Mouse (Mus musculus): ENCODE results near the gene Rab40c. TPM values are rescaled to one million over a fixed set of nuclear protein-coding genes. Genes with fewer than 3 reads are reported as not detected.

The Rab40c gene
- polyA plus RNA-seq, 1 experiment from 2014 or later: 30.9 TPM

GRCm38 (mm10) chr17:25955736-25956135, 36.2 kb upstream of the Rab40c start:
- H3K4me3 ChIP-seq (replicated peaks): no peak overlapping the region
- no peak for ATAC-seq (replicated peaks; ENCODE audit: low FRiP score)
- peaks cover 35% of the 10 kb centered on the region for H3K27me3 ChIP-seq
- H3K9me3 ChIP-seq (replicated peaks): no peaks in the 10 kb centered on the region
- no peak overlapping the region for H3K4me2 ChIP-seq
- no peak overlapping the region for H3K27ac ChIP-seq
- WGBS: 31% methylated on average over 3 of the region's 3 CpGs
- no peak overlapping the region for H3K9ac ChIP-seq
- peaks cover 29% of the 10 kb centered on the region for H3K36me3 ChIP-seq
- H3K4me1 ChIP-seq: peaks cover 16% of the 10 kb centered on the region

DNA sequence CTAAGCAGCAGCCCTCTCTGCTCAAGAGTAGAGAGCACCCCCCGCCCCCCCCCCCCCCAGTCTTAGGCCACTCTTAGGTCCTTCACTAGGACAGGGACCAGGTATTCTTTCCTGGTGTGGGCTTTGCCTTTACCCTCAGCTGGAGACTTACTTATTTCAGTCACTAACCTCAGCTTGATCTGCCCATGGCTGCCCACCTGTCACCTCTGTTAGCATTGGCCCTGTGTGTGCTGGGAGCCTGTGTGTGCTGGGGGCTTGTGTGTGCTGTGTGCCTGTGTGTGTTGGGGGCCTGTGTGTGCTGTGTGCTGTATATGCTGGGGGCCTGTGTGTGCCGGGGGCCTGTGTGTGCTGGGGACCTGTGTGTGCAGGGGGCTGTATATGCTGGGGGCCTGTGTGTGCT, 35.1 kb upstream of the Rab40c start:
- ATAC-seq (replicated peaks; ENCODE audit: low FRiP score): no peak
- peaks cover 46% of the 10 kb centered on the region for H3K27me3 ChIP-seq
- 61% methylated on average over 2 of the region's 2 CpGs for WGBS
- no peak overlapping the region for H3K4me3 ChIP-seq (replicated peaks)
- peaks cover 20% of the 10 kb centered on the region for H3K36me3 ChIP-seq
- H3K4me1 ChIP-seq: peaks cover 16% of the 10 kb centered on the region
- no peak overlapping the region for H3K27ac ChIP-seq
- no peaks in the 10 kb centered on the region for H3K9me3 ChIP-seq (replicated peaks)
- no peak overlapping the region for H3K9ac ChIP-seq
- no peak overlapping the region for H3K4me2 ChIP-seq

GRCm38 (mm10) chr17:25953161-25953560, 33.6 kb upstream of the Rab40c start:
- Histone ChIP-seq H3K36me3 (peaks cover 6% of the 10 kb centered on the region; the same call in 1 of the 2 replicates), H3K27me3 (peaks cover 47% of the 10 kb centered on the region), H3K4me2 (peak overlapping the region; percentile 90), H3K9ac (no peak overlapping the region), H3K4me3 (replicated peaks) (no peak overlapping the region), H3K4me1 (peaks cover 16% of the 10 kb centered on the region), H3K27ac (no peak overlapping the region), H3K9me3 (replicated peaks) (no peaks in the 10 kb centered on the region)
- no peak for ATAC-seq (replicated peaks; ENCODE audit: low FRiP score)
- WGBS: 82% methylated on average over 5 of the region's 5 CpGs

GRCm38 (mm10) chr17:25951803-25952623, 32.5 kb upstream of the Rab40c start, which contains the start of gene A930017K11Rik:
Gene A930017K11Rik, minus strand, starts transcription at chr17:25952565.
- H3K27me3 ChIP-seq: peaks cover 47% of the 10 kb centered on the region
- WGBS: 2% methylated on average over 58 of the region's 58 CpGs
- peak within 1 kb of the TSS; percentile 55 for H3K9ac ChIP-seq
- H3K4me3 ChIP-seq (replicated peaks): peak within 1 kb of the TSS; percentile 52
- no peaks in the 10 kb centered on the region for H3K36me3 ChIP-seq
- peaks cover 16% of the 10 kb centered on the region for H3K4me1 ChIP-seq
- peak within 1 kb of the TSS; percentile 90 for H3K4me2 ChIP-seq
- ATAC-seq (replicated peaks; ENCODE audit: low FRiP score): no peak
- no peaks in the 10 kb centered on the region for H3K9me3 ChIP-seq (replicated peaks)
- H3K27ac ChIP-seq: peak within 1 kb of the TSS; percentile 54

DNA sequence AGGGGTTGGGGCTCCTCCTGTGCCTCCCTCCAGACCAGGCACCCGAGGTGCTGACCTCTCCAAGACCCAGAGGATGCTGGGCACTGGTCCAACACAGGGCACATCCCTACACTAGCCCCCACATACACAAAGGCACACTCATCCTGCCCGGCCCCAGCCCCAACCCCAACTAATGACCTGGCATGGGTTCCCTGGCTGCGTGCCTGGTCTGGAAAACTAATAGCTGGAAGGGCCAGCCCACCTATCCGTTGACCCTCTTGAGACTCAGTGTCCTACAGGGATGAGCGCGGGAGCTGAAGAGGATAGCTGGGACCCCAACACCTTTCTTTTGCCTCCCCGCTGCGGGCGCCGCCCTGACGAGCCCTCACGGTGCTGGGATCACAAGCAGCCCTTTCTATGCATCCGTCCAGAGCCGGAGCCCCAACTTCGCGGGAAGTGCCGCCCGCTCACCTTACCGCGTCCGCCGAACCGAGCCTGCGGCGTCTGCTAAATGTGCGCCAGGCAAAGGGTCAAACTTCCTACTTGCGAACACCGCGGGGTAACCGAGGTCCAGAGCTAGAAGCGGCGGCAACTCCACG, 31.8 kb upstream of the Rab40c start:
- H3K36me3 ChIP-seq: no peaks in the 10 kb centered on the region
- no peaks in the 10 kb centered on the region for H3K9me3 ChIP-seq (replicated peaks)
- H3K27ac ChIP-seq: peak overlapping the region; percentile 54
- peaks cover 47% of the 10 kb centered on the region for H3K27me3 ChIP-seq
- 0 out of 2 replicates have a peak, but pooled peaks have one; percentile 4 for ATAC-seq (replicated peaks; ENCODE audit: low FRiP score)
- H3K4me2 ChIP-seq: peak overlapping the region; percentile 90
- peak overlapping the region; percentile 55 for H3K9ac ChIP-seq
- H3K4me3 ChIP-seq (replicated peaks): peak overlapping the region; percentile 52
- peaks cover 21% of the 10 kb centered on the region for H3K4me1 ChIP-seq
- WGBS: 1% methylated on average over 33 of the region's 33 CpGs

GRCm38 (mm10) chr17:25950706-25951105, 31.2 kb upstream of the Rab40c start:
- Histone ChIP-seq H3K9ac (no peak overlapping the region), H3K4me1 (peaks cover 27% of the 10 kb centered on the region), H3K27me3 (peaks cover 47% of the 10 kb centered on the region), H3K4me2 (peak overlapping the region; percentile 90), H3K9me3 (replicated peaks) (no peaks in the 10 kb centered on the region), H3K36me3 (no peaks in the 10 kb centered on the region), H3K4me3 (replicated peaks) (peak overlapping the region; percentile 52), H3K27ac (peak overlapping the region; percentile 73)
- ATAC-seq (replicated peaks; ENCODE audit: low FRiP score): no peak
- WGBS: 0% methylated on average over 2 of the region's 3 CpGs

DNA sequence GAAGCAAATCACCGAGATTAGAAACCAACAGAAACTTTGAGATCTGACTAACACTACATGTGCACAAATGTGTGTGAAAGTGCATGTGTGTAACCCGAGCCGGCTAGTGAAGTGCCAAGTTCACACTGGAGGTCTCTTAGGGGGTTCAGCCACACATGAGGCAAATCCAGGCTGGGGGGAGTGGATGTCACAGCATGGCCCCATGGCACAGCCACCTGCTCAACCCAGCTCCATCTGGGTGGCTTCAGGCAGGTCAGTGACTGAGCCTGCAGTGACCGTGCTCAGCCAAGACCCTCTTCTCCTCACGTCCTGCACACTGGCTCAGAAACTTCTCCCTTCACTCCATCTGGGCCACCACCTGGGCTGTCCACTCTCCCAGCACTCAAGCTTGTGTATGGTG, 30.5 kb upstream of the Rab40c start:
- Histone ChIP-seq H3K4me2 (peak overlapping the region; percentile 90), H3K9ac (no peak overlapping the region), H3K27me3 (peaks cover 47% of the 10 kb centered on the region), H3K36me3 (no peaks in the 10 kb centered on the region), H3K4me3 (replicated peaks) (peak overlapping the region; percentile 52; the same call in 1 of the 2 replicates), H3K9me3 (replicated peaks) (no peaks in the 10 kb centered on the region), H3K27ac (peak overlapping the region; percentile 73), H3K4me1 (peaks cover 33% of the 10 kb centered on the region)
- no peak for ATAC-seq (replicated peaks; ENCODE audit: low FRiP score)
- WGBS: 58% methylated on average over 5 of the region's 5 CpGs

DNA sequence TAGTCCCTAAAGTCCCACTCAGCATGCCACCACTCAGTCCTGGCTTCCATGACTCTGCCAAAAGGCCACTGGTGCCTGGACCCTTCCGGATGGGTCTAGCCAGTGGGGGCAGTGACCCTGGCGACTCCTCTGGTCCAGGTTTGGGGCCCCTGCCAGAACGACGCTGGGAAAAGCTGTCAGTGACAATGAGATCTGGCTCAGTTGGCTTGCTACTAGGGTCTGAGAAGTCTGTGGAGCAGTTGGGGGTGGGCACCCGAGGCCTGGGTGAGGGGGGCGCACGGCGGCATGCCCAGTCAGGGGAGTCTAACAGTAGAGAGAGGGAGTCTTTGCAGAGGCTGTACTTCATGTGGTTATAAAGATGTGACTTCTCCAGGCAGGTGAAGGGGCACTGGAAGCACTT, 28.5 kb upstream of the Rab40c start:
- peak overlapping the region; percentile 48; the same call in 1 of the 2 replicates for H3K27ac ChIP-seq
- peaks cover 35% of the 10 kb centered on the region for H3K27me3 ChIP-seq
- ATAC-seq (replicated peaks; ENCODE audit: low FRiP score): no peak
- no peak overlapping the region for H3K9ac ChIP-seq
- H3K4me2 ChIP-seq: no peak overlapping the region
- H3K9me3 ChIP-seq (replicated peaks): no peaks in the 10 kb centered on the region
- no peak overlapping the region for H3K4me3 ChIP-seq (replicated peaks)
- 71% methylated on average over 8 of the region's 8 CpGs for WGBS
- H3K36me3 ChIP-seq: no peaks in the 10 kb centered on the region
- H3K4me1 ChIP-seq: peaks cover 33% of the 10 kb centered on the region

GRCm38 (mm10) chr17:25947576-25947975, 28.0 kb upstream of the Rab40c start:
- H3K9me3 ChIP-seq (replicated peaks): no peaks in the 10 kb centered on the region
- peak overlapping the region; percentile 48; the same call in 1 of the 2 replicates for H3K27ac ChIP-seq
- no peak overlapping the region for H3K4me3 ChIP-seq (replicated peaks)
- peaks cover 31% of the 10 kb centered on the region for H3K27me3 ChIP-seq
- 84% methylated on average over 4 of the region's 4 CpGs for WGBS
- H3K4me2 ChIP-seq: no peak overlapping the region
- peaks cover 34% of the 10 kb centered on the region for H3K4me1 ChIP-seq
- H3K36me3 ChIP-seq: no peaks in the 10 kb centered on the region
- 0 out of 2 replicates have a peak overlapping the region, but pooled peaks have one; percentile 2 for H3K9ac ChIP-seq
- ATAC-seq (replicated peaks; ENCODE audit: low FRiP score): no peak

- WGBS: 80% methylated on average over 8 of the region's 8 CpGs
- H3K27me3 ChIP-seq: peaks cover 24% of the 10 kb centered on the region
- H3K27ac ChIP-seq: peak overlapping the region; percentile 85
- ATAC-seq (replicated peaks; ENCODE audit: low FRiP score): no peak
- no peak overlapping the region for H3K4me2 ChIP-seq
- H3K9me3 ChIP-seq (replicated peaks): no peaks in the 10 kb centered on the region
- no peak overlapping the region for H3K4me3 ChIP-seq (replicated peaks)
- H3K36me3 ChIP-seq: no peaks in the 10 kb centered on the region
- H3K9ac ChIP-seq: no peak overlapping the region
- H3K4me1 ChIP-seq: peaks cover 34% of the 10 kb centered on the region
These were observed 27.4 kb upstream of the Rab40c start for GRCm38 (mm10) chr17:25946891-25947290.

GRCm38 (mm10) chr17:25946349-25946748, 26.8 kb upstream of the Rab40c start:
- 69% methylated on average over 7 of the region's 7 CpGs for WGBS

GRCm38 (mm10) chr17:25945517-25946155, 26.1 kb upstream of the Rab40c start:
- H3K27me3 ChIP-seq: peaks cover 11% of the 10 kb centered on the region
- H3K9me3 ChIP-seq (replicated peaks): no peaks in the 10 kb centered on the region
- peak; percentile 55 for ATAC-seq (replicated peaks; ENCODE audit: low FRiP score)
- H3K4me2 ChIP-seq: 0 out of 2 replicates have a peak overlapping the region, but pooled peaks have one; percentile 1
- no peaks in the 10 kb centered on the region for H3K36me3 ChIP-seq
- H3K4me3 ChIP-seq (replicated peaks): no peak overlapping the region
- WGBS: 43% methylated on average over 9 of the region's 9 CpGs
- peaks cover 31% of the 10 kb centered on the region for H3K4me1 ChIP-seq
- no peak overlapping the region; the same call in 1 of the 2 replicates for H3K9ac ChIP-seq
- H3K27ac ChIP-seq: peak overlapping the region; percentile 85

More at GRCm38 (mm10) chr17:25946349-25946748, 26.8 kb upstream of the Rab40c start:
- Histone ChIP-seq H3K4me1 (peaks cover 29% of the 10 kb centered on the region), H3K4me3 (replicated peaks) (no peak overlapping the region), H3K27ac (peak overlapping the region; percentile 85), H3K9ac (no peak overlapping the region), H3K36me3 (no peaks in the 10 kb centered on the region), H3K4me2 (no peak overlapping the region), H3K9me3 (replicated peaks) (no peaks in the 10 kb centered on the region), H3K27me3 (peaks cover 18% of the 10 kb centered on the region)
- ATAC-seq (replicated peaks; ENCODE audit: low FRiP score): no peak
